Mouse (Mus musculus): ENCODE data around the gene Rnf133.

Rnf133 gene

GRCm38 (mm10) chr6:23650205-23650604 lies at the start of gene Rnf133:
TSS of gene Rnf133 (minus strand) at chr6:23650305.
- in situ Hi-C loops (cut with MboI, MseI): no loop called here

GRCm38 (mm10) chr6:23678172-23678571 lies 28.1 kb upstream of the Rnf133 start:
- in situ Hi-C loops (cut with MboI, MseI): no loop called here

- in situ Hi-C loops (cut with MboI, MseI): no loop called here
These were observed 4.9 kb upstream of the Rnf133 start, which contains the start of gene Rnf148 for GRCm38 (mm10) chr6:23655036-23655435. TSS of gene Rnf148 (minus strand) at chr6:23655136.

- in situ Hi-C loops (cut with MboI, MseI): no loop called here
These were observed 1.4 kb downstream of the Rnf133 start for GRCm38 (mm10) chr6:23648732-23649131.

GRCm38 (mm10) chr6:23647627-23648247 lies 2.4 kb downstream of the Rnf133 start:
- in situ Hi-C loops (cut with MboI, MseI): no loop called here

GRCm38 (mm10) chr6:23637081-23637480 lies 13.0 kb downstream of the Rnf133 start:
- in situ Hi-C loops (cut with MboI, MseI): no loop called here

GRCm38 (mm10) chr6:23635208-23635607 lies 14.9 kb downstream of the Rnf133 start:
- in situ Hi-C loops (cut with MboI, MseI): no loop called here

GRCm38 (mm10) chr6:23634016-23634415 lies 16.1 kb downstream of the Rnf133 start:
- in situ Hi-C loops (cut with MboI, MseI): no loop called here

- in situ Hi-C loops (cut with MboI, MseI): no loop called here
These were observed 19.6 kb downstream of the Rnf133 start for GRCm38 (mm10) chr6:23630465-23630864.

Measured in T-helper 1 cell (primary cell).